Mouse (Mus musculus): ENCODE results near the gene Gm17657.
A peak's percentile ranks its signal among the peaks of the same experiment; 100 is the strongest.
"Not testable (repeated sequence)": the region's sequence is repeated elsewhere in the genome, so short reads cannot be mapped to it uniquely, and the experiment has no call there.

Gm17657 gene

DNA sequence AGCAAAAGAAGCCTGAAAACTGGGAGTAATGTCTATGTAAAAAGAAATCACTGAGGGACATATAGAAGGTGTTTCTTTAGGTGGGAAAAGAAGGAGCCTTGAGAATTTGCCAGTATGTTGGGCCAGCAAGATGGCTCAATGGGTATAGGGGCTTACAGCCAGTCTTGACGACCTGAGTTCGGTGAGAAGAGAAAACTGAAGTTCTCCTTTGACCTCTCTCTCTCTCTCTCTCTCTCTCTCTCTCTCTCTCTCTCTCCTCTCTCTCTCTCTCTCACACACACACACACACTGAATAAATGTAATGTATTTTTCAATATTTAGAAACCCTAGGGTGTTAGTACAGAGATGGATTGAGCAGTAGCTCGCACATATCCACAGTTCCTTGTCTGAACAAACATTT lies 944 bp downstream of the Gm17657 start:
- DNase-seq (ENCODE audit: low spot score in 2 of 2), result no peak

DNA sequence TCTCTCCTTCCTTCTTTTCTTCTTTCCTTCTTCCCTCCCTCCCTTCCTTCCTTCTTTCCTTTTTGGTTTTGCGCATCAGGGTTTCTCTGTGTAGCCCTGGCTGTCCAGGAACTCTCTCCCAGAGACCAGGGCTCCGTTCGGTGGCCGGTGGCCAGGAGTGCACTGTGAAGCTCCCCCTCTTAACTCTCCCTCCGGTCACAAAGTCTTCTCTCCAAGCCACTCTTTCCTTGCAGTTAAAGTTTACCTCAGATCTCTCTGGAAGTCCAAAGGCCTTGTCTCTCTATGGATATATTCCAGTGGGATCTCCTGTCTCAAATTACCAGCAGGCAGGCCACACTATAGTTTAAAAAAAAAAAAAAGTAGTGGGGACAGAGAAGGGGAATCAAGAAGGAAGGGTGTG lies 4.2 kb downstream of the Gm17657 start:
- DNase-seq (ENCODE audit: low spot score in 2 of 2), result no peak

DNA sequence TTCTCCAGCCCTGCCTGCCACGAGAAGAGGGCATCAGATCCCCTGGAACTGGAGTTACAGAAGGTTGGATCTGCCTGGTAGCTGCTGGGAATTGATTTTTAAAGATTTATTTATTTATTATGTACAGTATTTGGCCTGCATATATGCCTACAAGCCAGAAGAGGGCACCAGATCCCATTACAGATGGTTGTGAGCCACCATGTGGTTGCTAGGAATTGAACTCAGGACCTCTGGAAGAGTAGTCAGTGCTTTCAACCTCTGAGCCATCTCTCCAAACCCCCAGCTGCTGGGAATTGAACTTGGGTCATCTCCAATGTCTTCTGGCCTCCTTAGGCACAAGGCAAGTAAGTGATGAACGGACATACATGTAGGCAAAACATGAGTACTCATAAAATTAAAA lies 5.4 kb downstream of the Gm17657 start:
- DNase-seq (ENCODE audit: low spot score in 2 of 2), result no peak

DNA sequence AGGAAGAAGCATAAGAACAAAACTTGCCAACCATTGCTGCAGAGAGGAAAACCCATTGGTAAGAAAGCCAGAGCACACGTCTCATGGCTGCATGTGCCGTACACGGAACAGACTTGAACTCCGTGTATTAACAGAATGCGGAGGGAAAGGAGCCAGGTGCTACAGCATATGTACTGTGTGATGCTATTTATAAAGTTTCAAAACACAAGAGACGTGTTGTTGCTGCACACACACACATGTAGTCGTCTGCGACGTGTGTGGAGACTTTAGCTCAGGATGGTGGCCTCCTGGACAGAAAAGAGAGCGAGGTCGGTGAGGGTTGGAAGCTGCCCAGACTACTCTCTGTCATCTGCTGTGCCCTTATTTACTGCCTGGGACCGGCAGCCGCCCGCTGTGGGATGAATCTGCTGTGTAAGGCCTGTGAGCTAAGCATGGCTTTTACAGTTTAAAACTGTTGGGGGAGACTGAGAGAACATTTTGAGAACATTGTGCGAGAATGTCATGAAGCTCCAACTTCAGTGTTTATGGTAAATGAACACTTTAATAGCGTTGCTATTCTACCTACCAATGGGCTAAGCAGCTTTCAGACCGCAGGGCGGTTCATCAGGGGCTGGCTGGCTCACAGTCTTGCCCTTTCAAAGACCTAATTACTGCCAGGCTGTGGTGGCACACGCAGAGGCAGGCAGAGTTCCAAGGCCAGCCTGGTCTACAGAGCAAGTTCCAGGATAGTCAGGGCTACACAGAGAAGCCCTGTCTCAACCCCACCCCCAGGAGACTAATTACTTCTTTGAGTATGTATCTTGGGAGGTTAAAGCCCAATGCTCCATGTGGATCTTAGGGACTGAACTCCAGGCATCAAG lies 6.4 kb downstream of the Gm17657 start:
- no peak for DNase-seq (ENCODE audit: low spot score in 2 of 2)

DNA sequence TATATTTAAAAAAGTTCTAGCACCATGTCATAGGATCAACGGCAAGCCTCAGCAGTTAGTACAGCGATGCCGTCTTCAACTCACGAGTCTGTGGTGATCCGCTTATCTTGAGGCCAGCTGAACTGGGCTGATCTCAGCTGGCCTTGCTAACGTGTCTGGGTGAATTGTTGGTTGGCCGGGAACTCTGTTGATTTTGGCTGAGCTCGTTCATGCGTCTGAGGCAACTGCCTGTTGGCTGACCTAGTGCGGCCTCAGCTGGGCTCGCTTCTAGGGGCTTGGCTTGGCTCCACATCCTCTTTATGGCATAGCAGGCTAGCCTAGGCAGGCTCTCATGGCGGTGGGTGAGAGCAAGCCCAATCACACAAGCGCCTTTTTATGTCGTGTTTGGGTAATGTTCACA lies 8.0 kb downstream of the Gm17657 start:
- no peak for DNase-seq (ENCODE audit: low spot score in 2 of 2)

DNA sequence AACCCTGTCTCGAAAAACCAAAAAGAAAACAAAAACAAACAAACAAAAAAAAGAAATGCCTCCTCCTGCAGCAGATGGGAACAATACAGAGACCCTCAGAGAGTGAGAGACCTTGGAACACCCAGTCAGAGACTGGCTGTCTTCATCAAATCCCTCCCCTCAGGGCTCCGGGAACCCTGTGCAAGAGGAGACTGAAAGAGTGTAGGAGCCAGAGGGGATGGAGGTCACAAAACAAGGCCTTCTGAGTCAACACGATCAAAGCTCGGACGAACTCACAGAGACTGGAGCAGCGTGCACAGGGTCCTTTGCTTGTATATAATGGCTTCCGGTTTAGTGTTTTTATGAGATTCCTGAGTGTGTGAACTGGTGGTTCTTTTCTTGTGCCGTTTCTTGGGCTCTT lies 9.0 kb downstream of the Gm17657 start:
- no peak for DNase-seq (ENCODE audit: low spot score in 2 of 2)

DNA sequence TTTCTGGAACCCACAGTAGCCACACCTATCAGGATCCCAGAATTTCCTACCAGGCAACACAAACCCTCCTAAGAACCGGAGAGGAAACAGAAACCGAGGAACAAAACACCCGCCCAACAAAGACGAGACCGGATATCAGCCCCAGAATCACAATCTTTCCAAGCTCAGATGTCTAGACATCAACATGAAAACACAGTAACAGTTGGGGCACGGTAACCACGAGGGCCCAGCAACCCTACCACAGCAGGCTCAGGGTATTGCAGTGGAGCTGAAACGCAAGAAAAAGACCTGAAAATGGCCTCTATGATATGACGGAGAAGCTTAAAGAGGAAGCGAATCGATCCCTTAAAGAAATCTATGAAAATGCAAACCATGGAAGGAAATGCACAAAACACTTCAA lies 15.6 kb downstream of the Gm17657 start:
- DNase-seq (ENCODE audit: low spot score in 2 of 2), result no peak

DNA sequence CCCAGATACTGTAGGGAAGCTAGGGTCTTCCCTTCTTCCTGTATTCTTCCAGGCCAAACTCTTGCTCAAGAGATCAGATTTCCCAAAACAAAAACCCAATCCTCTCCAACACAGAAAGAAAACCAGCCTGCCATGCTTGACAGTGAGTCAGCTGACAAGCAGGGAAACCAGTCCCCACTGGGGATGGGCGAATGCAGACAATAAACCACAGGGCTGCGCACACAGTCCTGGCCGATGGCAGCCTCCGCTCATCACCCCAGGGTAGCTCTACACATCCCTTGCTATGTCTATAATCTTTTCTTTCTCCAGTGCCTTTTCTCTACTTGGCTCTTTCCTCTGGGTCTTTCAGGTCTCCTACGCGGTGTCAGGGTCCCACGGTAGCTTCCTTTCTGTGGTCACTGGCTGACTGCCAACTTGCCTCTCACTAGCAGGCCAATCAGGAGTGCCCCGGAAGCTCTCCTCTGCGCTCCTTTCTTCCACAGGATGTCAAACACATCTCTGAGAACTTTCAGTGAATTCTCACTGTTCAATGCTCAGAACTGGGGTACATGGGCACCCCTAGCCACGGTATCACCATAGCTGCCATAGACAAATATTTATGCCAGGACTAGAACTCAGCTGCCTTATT lies 17.6 kb downstream of the Gm17657 start:
- no peak for DNase-seq (ENCODE audit: low spot score in 2 of 2)

DNA sequence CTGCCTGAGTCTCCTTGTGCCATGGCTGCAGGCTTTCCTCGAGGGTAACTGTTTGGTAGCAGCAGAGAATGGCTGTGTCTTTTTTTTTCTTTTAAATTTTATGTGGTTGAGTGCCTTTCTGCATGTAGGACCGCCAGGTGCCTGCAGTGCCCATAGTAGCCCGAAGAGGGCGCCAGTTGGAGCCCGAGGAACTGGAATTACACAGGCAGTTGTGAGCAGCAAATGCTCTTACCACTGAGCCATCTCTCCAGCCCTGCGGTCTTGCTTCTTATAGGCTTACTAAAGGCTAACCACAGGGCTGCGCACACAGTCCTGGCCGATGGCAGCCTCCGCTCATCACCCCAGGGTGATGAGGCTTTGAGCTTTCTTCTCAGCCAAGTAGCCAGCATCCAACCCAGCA lies 18.2 kb downstream of the Gm17657 start:
- DNase-seq (ENCODE audit: low spot score in 2 of 2), result no peak

DNA sequence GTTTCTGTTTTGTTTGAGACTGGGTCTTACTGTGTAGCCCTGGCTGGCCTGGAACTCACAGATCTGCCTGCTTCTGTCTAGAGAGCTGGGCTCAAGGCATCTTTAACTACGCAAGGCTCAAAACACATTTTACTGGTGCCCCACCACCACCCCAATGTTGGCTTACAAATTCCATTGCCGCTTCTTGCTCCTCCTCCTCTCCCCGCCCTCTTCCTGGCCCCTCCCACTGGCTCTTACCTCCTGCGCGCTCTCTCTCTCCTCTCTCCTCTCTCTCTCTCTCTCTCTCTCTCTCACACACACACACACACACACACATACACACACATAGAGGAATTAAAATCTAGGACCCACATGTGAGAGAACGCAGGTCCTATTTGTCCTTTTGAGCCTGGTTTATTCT lies 18.9 kb downstream of the Gm17657 start:
- no peak for DNase-seq (ENCODE audit: low spot score in 2 of 2)

DNA sequence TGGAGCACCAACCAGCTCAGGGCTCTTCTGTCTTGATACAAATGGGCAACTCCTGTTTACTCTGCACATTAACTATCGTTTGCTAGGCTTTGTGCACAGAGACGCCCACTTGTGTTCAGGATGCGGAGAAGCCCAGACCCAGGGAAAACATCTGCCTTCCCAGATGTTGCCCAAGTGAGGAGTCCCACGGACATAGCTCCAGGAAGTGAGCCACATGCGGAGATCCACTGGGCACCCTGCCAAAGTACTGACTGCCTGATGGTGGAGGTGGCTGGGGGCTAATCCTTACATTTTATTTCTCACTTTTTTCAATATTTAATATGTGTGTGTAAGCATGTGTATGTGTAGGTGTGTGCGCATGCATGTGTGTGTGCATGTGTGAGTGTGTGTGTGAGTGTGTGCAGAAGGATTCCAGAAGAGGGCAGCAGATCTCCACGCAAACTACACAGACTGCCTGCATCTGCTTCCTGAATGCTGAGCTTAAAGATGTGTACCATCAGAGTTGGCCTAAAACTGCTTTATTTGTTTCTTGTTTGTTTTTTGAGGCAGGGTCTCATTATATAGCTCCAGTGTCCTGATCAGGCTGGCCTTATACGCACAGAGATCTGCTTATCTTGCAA lies 20.8 kb downstream of the Gm17657 start:
- DNase-seq (ENCODE audit: low spot score in 2 of 2), result no peak

DNA sequence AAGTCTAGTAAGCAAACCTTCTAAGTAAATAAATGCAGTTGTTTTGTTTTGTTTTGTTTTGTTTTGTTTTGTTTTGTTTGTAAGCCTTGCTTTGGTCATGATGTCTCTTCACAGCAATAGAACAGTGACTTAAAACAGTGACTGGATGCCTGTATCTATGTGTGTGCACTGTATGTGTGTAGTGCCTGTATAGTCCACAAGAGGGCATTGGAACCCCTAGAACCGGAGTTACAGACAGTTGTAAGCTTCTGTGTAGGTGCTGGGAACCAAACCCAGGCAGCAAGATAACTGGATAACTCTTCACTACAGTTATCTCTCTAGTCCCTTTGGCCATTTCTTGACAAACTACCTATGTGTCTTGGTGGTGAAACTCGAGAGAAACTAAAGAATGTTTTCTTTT lies 23.8 kb downstream of the Gm17657 start:
- no peak for DNase-seq (ENCODE audit: low spot score in 2 of 2)

DNA sequence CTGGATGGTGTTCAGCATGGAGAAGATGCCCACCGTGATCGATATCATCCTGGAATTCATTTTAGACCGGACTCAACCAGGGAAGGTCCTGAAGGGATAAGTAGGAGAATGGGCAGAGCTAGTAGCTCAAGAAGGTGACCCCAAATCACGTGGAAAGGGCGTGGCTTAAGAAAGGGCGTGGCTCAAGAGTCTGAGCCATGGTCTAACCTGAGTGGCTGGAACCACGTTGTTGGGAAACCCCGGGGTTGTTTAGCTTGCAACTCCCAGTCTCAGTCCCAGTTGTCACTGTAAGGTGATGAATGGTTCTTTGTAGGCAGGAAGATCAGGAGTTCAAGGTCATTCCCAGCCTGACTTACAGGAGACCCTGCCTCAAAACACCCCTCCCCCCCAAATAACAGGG lies 29.7 kb downstream of the Gm17657 start:
- no peak for DNase-seq (ENCODE audit: low spot score in 2 of 2)

DNA sequence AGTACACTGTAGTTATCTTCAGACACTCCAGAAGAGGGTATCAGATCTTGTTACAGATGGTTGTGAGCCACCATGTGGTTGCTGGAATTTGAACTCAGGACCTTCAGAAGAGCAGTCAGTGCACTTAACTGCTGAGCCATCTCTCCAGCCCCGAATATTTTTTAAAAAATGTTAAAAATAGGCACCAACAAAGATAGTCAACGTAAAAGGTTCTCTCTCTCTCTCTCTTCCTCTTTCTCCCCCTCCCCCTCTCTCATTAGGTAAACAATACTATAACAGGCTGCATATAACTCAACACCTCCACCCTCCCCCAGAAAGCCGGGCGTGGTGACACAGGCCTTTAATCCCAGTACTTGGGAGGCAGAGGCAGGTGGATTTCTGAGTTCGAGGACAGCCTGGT lies 30.8 kb downstream of the Gm17657 start:
- DNase-seq (ENCODE audit: low spot score in 2 of 2), result not testable (repeated sequence)

DNA sequence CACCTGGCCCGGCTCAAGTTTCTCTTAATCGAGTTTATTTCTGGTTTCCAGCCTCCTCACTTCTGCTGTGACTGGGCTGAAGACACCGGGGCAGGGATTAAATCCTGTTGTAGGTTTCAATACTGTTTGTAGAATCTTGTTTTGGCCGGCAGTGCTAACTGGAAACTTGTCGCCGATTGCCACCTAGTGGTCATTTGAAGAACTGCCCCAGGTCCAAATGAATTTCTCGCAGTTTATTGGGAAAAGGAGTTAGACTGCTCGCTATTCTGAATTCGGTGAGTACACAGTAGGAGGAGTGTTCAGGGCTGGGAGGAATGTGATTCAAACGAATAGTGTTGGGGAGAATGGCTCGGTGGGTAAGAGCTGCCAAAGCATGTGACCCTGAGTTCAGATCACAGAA lies 35.0 kb downstream of the Gm17657 start:
- DNase-seq (ENCODE audit: low spot score in 2 of 2), result peak; percentile 67 to 87

DNA sequence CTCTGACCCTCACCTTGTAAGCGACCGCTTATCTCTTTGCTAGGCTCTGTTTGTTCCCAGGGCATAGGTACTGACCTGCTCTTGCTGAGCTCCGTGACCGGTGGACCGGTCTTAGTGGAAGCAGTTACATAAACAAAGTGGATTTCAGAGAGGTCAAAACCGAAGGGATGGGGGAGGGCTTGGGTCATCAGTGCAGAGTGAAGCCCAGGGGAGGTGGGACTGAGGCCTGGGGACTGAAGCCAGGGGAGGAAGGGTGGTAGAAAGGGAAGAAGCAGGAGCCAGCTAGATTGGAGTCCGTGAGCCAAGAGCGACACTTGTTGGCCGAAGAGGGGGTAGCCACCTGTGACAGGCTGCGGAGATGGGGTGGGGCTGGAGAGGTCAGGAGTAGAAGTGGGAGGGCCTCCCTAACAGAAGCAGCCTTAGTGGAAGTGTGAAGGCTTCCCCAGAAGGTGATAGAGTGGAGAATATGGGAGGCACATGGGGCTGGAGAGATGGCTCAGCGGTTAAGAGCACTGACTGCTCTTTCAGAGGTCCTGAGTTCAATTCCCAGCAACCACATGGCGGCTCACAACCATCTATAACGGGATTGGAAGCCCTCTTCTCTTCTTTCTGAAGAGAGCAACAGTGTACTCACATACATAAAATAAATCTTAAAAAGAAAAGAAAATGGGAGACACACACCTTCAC lies 36.3 kb downstream of the Gm17657 start:
- DNase-seq (ENCODE audit: low spot score in 2 of 2), result no peak

DNA sequence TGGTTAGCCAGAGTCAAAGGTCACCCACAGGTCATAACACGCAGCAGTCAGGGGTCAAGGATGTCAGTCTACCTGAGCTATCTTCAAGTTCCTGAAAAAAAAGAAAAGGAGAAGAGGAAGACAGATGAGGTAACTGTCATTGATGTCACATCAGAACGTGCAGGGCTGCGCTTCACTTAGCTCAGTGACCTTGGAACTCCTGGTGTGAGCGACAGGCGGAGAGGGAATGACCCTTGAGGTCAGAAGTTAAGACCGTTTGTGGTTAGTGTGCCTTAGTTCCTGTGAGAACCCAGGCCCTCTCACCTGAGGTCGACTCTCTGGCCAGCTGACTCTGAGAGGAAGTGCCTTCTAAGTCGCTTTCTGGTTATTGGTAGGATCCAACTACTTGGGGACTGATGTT lies 38.7 kb downstream of the Gm17657 start:
- DNase-seq (ENCODE audit: low spot score in 2 of 2), result no peak

DNA sequence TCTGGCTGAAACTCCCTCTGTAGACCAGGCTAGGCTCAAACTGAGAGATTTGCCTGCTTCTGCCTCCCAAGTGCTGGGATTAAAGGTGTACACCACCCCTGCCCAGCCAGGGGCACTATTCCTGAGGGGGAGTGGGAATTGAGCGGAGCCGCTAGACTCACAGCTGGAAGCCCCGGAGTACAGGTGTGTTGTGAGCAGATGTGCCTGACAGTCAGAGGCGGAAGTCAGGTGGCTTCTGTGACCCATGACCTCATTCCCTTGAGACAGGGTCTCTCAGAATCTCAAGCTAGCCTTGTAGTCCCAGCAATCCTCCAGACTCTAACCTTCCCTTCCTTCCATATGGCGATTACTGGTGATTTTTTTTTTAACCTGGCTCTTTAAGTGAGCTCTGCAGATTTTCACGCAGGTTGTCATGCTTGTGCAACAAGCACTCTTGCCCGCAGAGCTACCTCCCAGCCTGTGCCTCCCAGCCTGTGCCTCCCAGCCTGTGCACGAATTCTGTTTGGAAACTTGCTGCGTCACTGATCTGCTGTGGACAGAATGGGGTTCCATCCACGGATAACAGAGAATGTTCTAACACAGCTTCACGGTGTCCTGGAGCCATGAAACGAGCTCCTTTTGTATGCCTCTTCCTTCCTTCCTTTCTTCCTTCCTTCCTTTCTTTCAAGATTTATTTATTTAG lies 40.4 kb downstream of the Gm17657 start:
- DNase-seq (ENCODE audit: low spot score in 2 of 2), result no peak

DNA sequence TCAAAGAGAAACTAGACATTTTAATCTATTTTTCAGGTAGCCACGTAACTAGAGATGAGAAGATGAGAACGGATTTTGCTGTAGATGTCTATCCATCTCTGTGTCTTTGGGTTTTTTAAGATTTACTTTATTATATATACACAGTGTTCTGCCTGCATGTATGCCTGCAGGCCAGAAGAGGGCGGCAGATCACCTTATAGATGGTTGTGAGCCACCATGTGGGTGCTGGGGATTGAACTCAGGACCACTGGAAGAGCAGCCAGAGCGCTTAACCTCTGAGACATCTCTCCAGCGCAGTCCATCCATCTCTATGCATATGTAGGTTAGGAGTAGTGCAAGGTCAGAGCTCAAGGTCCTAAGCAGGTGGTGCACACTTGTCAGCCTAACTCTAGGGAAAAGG lies 45.7 kb downstream of the Gm17657 start:
- no peak for DNase-seq (ENCODE audit: low spot score in 2 of 2)

DNA sequence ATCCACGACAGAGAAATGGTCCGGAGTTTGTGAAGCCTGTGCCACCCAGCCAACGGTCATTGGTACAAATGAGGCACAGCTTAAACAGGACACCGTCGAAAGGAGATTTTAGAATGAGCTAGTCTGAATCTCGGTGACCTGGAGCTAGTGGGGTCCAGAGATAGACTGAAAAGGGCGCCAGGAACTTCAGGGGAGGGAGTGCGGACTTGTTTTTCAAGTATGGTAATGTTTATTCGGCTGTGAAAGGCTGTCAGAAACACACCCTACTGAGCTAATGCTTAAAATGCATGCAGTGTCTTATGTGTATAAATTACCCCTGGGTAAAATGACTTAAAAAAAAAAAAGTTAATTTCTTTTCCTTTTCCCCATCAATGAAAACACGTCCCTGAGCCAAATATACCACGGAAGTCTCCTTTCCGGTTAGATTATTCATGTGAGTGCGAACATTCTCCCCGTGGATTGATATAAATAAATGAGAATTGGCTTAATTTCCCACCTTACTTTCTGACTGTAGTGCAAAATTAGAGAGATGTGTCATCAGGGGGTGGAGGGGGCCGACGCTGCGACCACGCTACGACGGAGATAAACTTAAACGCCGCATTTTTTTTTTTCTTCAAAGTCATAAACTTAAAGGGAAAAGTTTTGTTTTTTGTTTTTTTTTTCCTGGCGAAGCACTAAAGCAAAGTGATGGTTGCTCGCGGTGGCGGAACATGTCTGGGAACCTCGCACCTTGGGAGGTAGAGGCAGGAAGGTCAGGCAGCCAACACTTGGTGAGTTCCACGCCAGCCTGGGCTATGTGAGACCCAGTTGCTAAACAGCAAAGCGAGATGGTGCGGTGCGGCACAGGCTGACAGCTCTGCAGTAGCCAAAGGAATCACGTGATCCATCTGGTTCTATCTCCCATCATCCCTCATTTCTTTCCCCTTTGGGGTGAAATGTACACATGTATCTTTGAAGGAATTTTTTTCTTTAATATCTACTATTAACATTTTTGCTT lies 46.5 kb downstream of the Gm17657 start:
- DNase-seq (ENCODE audit: low spot score in 2 of 2), result no peak

Measured in frontal cortex, postnatal 14 days (tissue).